Mouse (Mus musculus) C2C12 (cell line): Measurements from ENCODE around the gene Gxylt2.

Experiments
- CTCF ChIP-seq: IDR thresholded peaks from one replicate; pipeline ENCODE4 v1.5.1; 2011; ENCODE audit not compliant: control insufficient read depth, insufficient read depth, insufficient read length
- MAX ChIP-seq: IDR thresholded peaks from one replicate; pipeline ENCODE4 v1.6.1; 2011; ENCODE audit warnings: mild to moderate bottlenecking, control low read depth

- TF ChIP-seq MAX (no peak), CTCF (no peak)
These were observed 3.0 kb downstream of the Gxylt2 start for GRCm38 (mm10) chr6:100707557-100707956.
